Mouse (Mus musculus) brown adipose tissue, adult 24 weeks (tissue): ENCODE results near the gene Usp20. TPM values are rescaled to one million over a fixed set of nuclear protein-coding genes. Genes with fewer than 3 reads are reported as not detected.

Experiments
- H3K27ac ChIP-seq: fragments of 200-500 bp; replicated peaks from 2 replicates; pipeline ENCODE4 v1.5.1; 2012; ENCODE audit warnings: low read depth, mild to moderate bottlenecking, low read length
- H3K4me1 ChIP-seq: fragments of 200-500 bp; 2 replicates; pipeline ENCODE4 v1.6.1; 2012; ENCODE audit warnings: low read length, mixed read lengths; ENCODE audit not compliant: control insufficient read depth, insufficient read depth, insufficient read length
- H3K4me3 ChIP-seq: fragments of 200-500 bp; 2 replicates; pipeline ENCODE4 v1.5.1; 2012; ENCODE audit warnings: low read depth, mild to moderate bottlenecking, low read length, moderate library complexity; ENCODE audit not compliant: insufficient read depth
- polyA plus RNA-seq: library from polyadenylated mRNA; stranded (reverse); fragments of >200 nt; gene quantifications from 2 replicates; pipeline ENCODE4 v1.2.4, GENCODE M21; 2012; ENCODE audit not compliant: missing spikeins, insufficient read depth, insufficient read length

The Usp20 gene
- polyA plus RNA-seq, 1 experiment = 7.3 TPM

GRCm38 (mm10) chr2:31043856-31044255 is 61.8 kb downstream of the Usp20 start:
- Histone ChIP-seq H3K4me3 (no peak overlapping the region), H3K27ac (no peak overlapping the region), H3K4me1 (no peaks in the 10 kb centered on the region)

- Histone ChIP-seq H3K4me1 (no peaks in the 10 kb centered on the region), H3K4me3 (no peak overlapping the region), H3K27ac (no peak overlapping the region)
These were observed 66.0 kb downstream of the Usp20 start for GRCm38 (mm10) chr2:31048037-31048436.

- Histone ChIP-seq H3K4me3 (no peak overlapping the region), H3K27ac (no peak overlapping the region), H3K4me1 (no peaks in the 10 kb centered on the region)
These were observed 70.4 kb downstream of the Usp20 start for GRCm38 (mm10) chr2:31052441-31052840.

- H3K27ac ChIP-seq = no peak overlapping the region
- no peaks in the 10 kb centered on the region for H3K4me1 ChIP-seq
- no peak overlapping the region for H3K4me3 ChIP-seq
These were observed 71.3 kb downstream of the Usp20 start for GRCm38 (mm10) chr2:31053426-31053825.

GRCm38 (mm10) chr2:31053851-31054340 is 71.8 kb downstream of the Usp20 start:
- no peak overlapping the region for H3K4me3 ChIP-seq
- H3K4me1 ChIP-seq = no peaks in the 10 kb centered on the region
- H3K27ac ChIP-seq = no peak overlapping the region

- H3K4me1 ChIP-seq = peaks cover 1% of the 10 kb centered on the region; the same call in 1 of the 2 replicates
- no peak overlapping the region for H3K4me3 ChIP-seq
- no peak overlapping the region for H3K27ac ChIP-seq
These were observed 74.0 kb downstream of the Usp20 start for GRCm38 (mm10) chr2:31056070-31056469.

- Histone ChIP-seq H3K27ac (no peak overlapping the region), H3K4me1 (peaks cover 5% of the 10 kb centered on the region; the same call in 1 of the 2 replicates), H3K4me3 (no peak overlapping the region)
These were observed 75.6 kb downstream of the Usp20 start for GRCm38 (mm10) chr2:31057549-31058177.

GRCm38 (mm10) chr2:31058443-31058842 is 76.4 kb downstream of the Usp20 start:
- H3K27ac ChIP-seq = no peak overlapping the region
- H3K4me1 ChIP-seq = peaks cover 5% of the 10 kb centered on the region; the same call in 1 of the 2 replicates

GRCm38 (mm10) chr2:31060271-31060670 is 78.2 kb downstream of the Usp20 start:
- Histone ChIP-seq H3K27ac (no peak overlapping the region), H3K4me1 (peaks cover 5% of the 10 kb centered on the region; the same call in 1 of the 2 replicates), H3K4me3 (no peak overlapping the region)

More at GRCm38 (mm10) chr2:31058443-31058842, 76.4 kb downstream of the Usp20 start:
- H3K4me3 ChIP-seq = no peak overlapping the region

- Histone ChIP-seq H3K4me1 (peaks cover 5% of the 10 kb centered on the region; the same call in 1 of the 2 replicates), H3K4me3 (no peak overlapping the region), H3K27ac (peak overlapping the region; percentile 91)
These were observed 79.0 kb downstream of the Usp20 start for GRCm38 (mm10) chr2:31060787-31061730.

- no peak overlapping the region for H3K4me3 ChIP-seq
- H3K27ac ChIP-seq = peak overlapping the region; percentile 91
- H3K4me1 ChIP-seq = peaks cover 7% of the 10 kb centered on the region
These were observed 80.0 kb downstream of the Usp20 start for GRCm38 (mm10) chr2:31061868-31062628.

- H3K27ac ChIP-seq = no peak overlapping the region
- no peak overlapping the region for H3K4me3 ChIP-seq
- H3K4me1 ChIP-seq = peaks cover 13% of the 10 kb centered on the region
These were observed 84.1 kb downstream of the Usp20 start for GRCm38 (mm10) chr2:31066019-31066789.

- Histone ChIP-seq H3K4me1 (peaks cover 12% of the 10 kb centered on the region), H3K27ac (no peak overlapping the region), H3K4me3 (no peak overlapping the region)
These were observed 85.0 kb downstream of the Usp20 start for GRCm38 (mm10) chr2:31067059-31067595.

GRCm38 (mm10) chr2:31067696-31068245 is 85.7 kb downstream of the Usp20 start:
- Histone ChIP-seq H3K27ac (peak overlapping the region; percentile 45), H3K4me3 (no peak overlapping the region), H3K4me1 (peaks cover 12% of the 10 kb centered on the region)
